Mouse (Mus musculus): ENCODE measurements around the gene Palb2.

DNA sequence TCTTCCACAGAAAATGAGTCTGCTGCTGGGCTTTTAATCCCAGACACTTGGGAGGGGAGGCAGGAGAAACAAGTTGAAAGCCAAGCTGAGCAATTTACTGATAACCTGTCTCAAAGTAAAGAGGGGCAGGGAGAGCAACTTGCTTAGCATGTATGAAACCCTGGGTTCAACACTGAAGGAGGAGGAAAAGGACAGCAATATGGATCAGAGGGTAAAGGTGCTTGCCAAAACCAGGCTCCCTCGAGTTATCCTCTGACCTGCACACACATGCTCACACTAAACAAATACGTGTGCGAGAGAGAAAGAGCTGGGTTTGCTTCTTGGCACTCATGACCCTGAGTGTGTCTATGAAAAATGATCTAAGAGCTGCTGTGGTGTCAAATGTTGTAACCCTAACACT is 34.8 kb downstream of the Palb2 start:
- TF ChIP-seq CTCF (IDR thresholded peaks at IDR 0.05; ENCODE audit: borderline replicate concordance, extremely low read depth, insufficient read depth, insufficient read length) (no peak), POLR2A (IDR thresholded peaks at IDR 0.05; ENCODE audit: borderline replicate concordance, extremely low read depth, insufficient read depth, insufficient read length, poor library complexity, severe bottlenecking) (no peak)

All from brain, embryonic 14.5 days (tissue).